In the genomic region with DNA sequence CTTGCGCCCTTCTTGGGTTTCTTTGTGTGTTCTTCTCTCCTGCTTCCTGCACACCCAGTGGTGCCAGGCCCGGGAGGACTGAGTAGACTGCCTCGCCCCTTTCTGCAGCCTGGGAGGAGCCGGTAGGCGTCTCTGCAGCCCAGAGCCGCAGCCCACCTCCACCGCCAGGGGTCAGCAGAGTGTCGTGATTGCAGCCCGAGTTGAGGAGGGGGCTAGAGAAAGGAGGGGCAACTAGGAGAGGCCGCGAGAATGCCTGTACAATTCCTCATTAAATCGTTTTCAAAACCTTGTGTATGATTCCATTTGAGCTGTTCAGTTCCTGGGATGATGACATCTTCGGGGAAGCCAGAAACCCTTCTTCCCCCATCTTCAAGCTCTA, we compare ENCODE assay signal across 8 mouse cellular contexts. TPM values are rescaled to one million over a fixed set of nuclear protein-coding genes. Genes with fewer than 3 reads are reported as not detected.
DNase-seq lines count a peak whose midpoint lies in the region; ATAC-seq lines count a peak whose summit lies in the region.

No protein-coding gene starts in this region.

- WGBS in forebrain, embryonic 16.5 days, result 0% methylated on average over 13 of the region's 13 CpGs
- 2% methylated on average over 13 of the region's 13 CpGs for WGBS in lung, embryonic 16.5 days

- H3K4me3 ChIP-seq in forebrain, embryonic 16.5 days (replicated peaks; ENCODE audit: low read length), result peak overlapping the region; percentile 71
- H3K4me3 ChIP-seq in lung, embryonic 16.5 days (ENCODE audit: low read length), result peak overlapping the region; percentile 88

- no peaks in the 10 kb centered on the region for H3K9me3 ChIP-seq in forebrain, embryonic 16.5 days (ENCODE audit: control insufficient read depth, low read length)
- no peaks in the 10 kb centered on the region for H3K9me3 ChIP-seq in lung, embryonic 16.5 days (ENCODE audit: control insufficient read depth, low read length)

- peaks cover 69% of the 10 kb centered on the region for H3K4me1 ChIP-seq in forebrain, embryonic 16.5 days (replicated peaks; ENCODE audit: control insufficient read depth, insufficient read depth, low read length)
- H3K4me1 ChIP-seq in lung, embryonic 16.5 days (replicated peaks; ENCODE audit: control insufficient read depth, insufficient read depth, low read length), result peaks cover 59% of the 10 kb centered on the region

- H3K9ac ChIP-seq in forebrain, embryonic 16.5 days (replicated peaks; ENCODE audit: low read depth, low read length), result peak overlapping the region; percentile 88
- peak overlapping the region; percentile 29 for H3K9ac ChIP-seq in lung, embryonic 16.5 days (ENCODE audit: low read length)

- peak; percentile 94 for DNase-seq in ES-CJ7 (ENCODE audit: low read depth, low spot score)
- DNase-seq in cerebellum, adult 18-20 months, result peak; percentile 89 to 90
- peak; percentile 91 to 92 for DNase-seq in heart, postnatal 36 days
- DNase-seq in layer of hippocampus, adult 8-10 months (ENCODE audit: low spot score in 2 of 2), result peak; percentile 83 to 86
- DNase-seq in ovary, postnatal 10 days (ENCODE audit: low spot score), result peak; percentile 86
- peak; percentile 89 to 98 for DNase-seq in thymus, postnatal 10 days (ENCODE audit: low spot score in 2 of 2)

- no peaks in the 10 kb centered on the region for H3K27me3 ChIP-seq in forebrain, embryonic 16.5 days (replicated peaks; ENCODE audit: control insufficient read depth, insufficient read depth, low read length)
- no peaks in the 10 kb centered on the region for H3K27me3 ChIP-seq in lung, embryonic 16.5 days (ENCODE audit: control insufficient read depth, insufficient read depth, low read depth, low read length)

- ATAC-seq in forebrain, embryonic 16.5 days, result peak; percentile 77
- ATAC-seq in lung, embryonic 16.5 days (ENCODE audit: low read depth), result peak; percentile 73

- H3K4me2 ChIP-seq in forebrain, embryonic 16.5 days (ENCODE audit: low read length), result peak overlapping the region; percentile 94
- peak overlapping the region; percentile 88 for H3K4me2 ChIP-seq in lung, embryonic 16.5 days (ENCODE audit: low read depth, low read length)

- peak overlapping the region; percentile 95 for H3K27ac ChIP-seq in forebrain, embryonic 16.5 days (ENCODE audit: low read length)
- peak overlapping the region; percentile 87 for H3K27ac ChIP-seq in lung, embryonic 16.5 days (ENCODE audit: low read length)

- no peaks in the 10 kb centered on the region for H3K36me3 ChIP-seq in forebrain, embryonic 16.5 days (ENCODE audit: control insufficient read depth, insufficient read depth)
- no peaks in the 10 kb centered on the region for H3K36me3 ChIP-seq in lung, embryonic 16.5 days (ENCODE audit: control insufficient read depth, insufficient read depth, low read length)

- intact Hi-C loops in heart, postnatal 36 days (cut with DNase I), result loop anchor here (1.0 to 2.0 kb wide), 2 partner anchors 16 to 139 kb away; no protein-coding TSS in a partner anchor

RNA-seq across cellular contexts. Expression of gene Ankrd13b, which starts 1.6 kb away (rescaled TPM):
- 33.1 and 38.4 TPM in 2 replicates for polyA plus RNA-seq in forebrain, embryonic 16.5 days (2015; fragmentation: Nextera tagmentation; extraction: Ambion mirVana)
- total RNA-seq in heart, postnatal 36 days (2021), result 10 to 100 TPM in 1 of 2 experiments, 1 to 10 TPM in 1; 9.8 to 10.4 TPM
- total RNA-seq in layer of hippocampus, adult 8-10 months (2022), result 10 to 100 TPM; 71.2 to 78.4 (median 73.7) TPM
- polyA plus RNA-seq in lung, embryonic 16.5 days (2015; fragmentation: Nextera tagmentation; extraction: Ambion mirVana), result 2.8 and 3.0 TPM in 2 replicates

RNA-seq across cellular contexts. Expression of gene Git1, which starts 2.2 kb away (rescaled TPM):
- 14.1 and 16.3 TPM in 2 replicates for polyA plus RNA-seq in forebrain, embryonic 16.5 days (2015; fragmentation: Nextera tagmentation; extraction: Ambion mirVana)
- 10 to 100 TPM; 55.2 to 57.1 TPM for total RNA-seq in heart, postnatal 36 days (2021)
- 100 to 1,000 TPM; 266 to 292 (median 282) TPM for total RNA-seq in layer of hippocampus, adult 8-10 months (2022)
- polyA plus RNA-seq in lung, embryonic 16.5 days (2015; fragmentation: Nextera tagmentation; extraction: Ambion mirVana), result 9.1 and 9.2 TPM in 2 replicates

RNA-seq across cellular contexts. Expression of gene Abhd15, which starts 23.8 kb away (rescaled TPM):
- polyA plus RNA-seq in forebrain, embryonic 16.5 days (2015; fragmentation: Nextera tagmentation; extraction: Ambion mirVana), result 1.4 and 1.8 TPM in 2 replicates
- total RNA-seq in heart, postnatal 36 days (2021), result 1 to 10 TPM; 2.3 to 3.1 TPM
- 1 to 10 TPM; 1.0 to 2.4 (median 1.6) TPM for total RNA-seq in layer of hippocampus, adult 8-10 months (2022)
- 3.9 and 4.0 TPM in 2 replicates for polyA plus RNA-seq in lung, embryonic 16.5 days (2015; fragmentation: Nextera tagmentation; extraction: Ambion mirVana)

RNA-seq across cellular contexts. Expression of gene Trp53i13, which starts 24.7 kb away (rescaled TPM):
- polyA plus RNA-seq in forebrain, embryonic 16.5 days (2015; fragmentation: Nextera tagmentation; extraction: Ambion mirVana), result 13.0 and 14.9 TPM in 2 replicates
- 1 to 10 TPM; 8.3 to 8.7 TPM for total RNA-seq in heart, postnatal 36 days (2021)
- 1 to 10 TPM; 4.9 to 9.1 (median 8.8) TPM for total RNA-seq in layer of hippocampus, adult 8-10 months (2022)
- polyA plus RNA-seq in lung, embryonic 16.5 days (2015; fragmentation: Nextera tagmentation; extraction: Ambion mirVana), result 31.3 and 32.2 TPM in 2 replicates

RNA-seq across cellular contexts. Expression of gene Gm10392, which starts 27.9 kb away (rescaled TPM):
- polyA plus RNA-seq in forebrain, embryonic 16.5 days (2015; fragmentation: Nextera tagmentation; extraction: Ambion mirVana), result not detected in 2 replicates
- not detected for total RNA-seq in heart, postnatal 36 days (2021)
- under 1 TPM in 1 of 4 experiments, not detected in 3; 0.20 TPM for total RNA-seq in layer of hippocampus, adult 8-10 months (2022)
- 0.18 TPM in 1 of 2 replicates, not detected in the other for polyA plus RNA-seq in lung, embryonic 16.5 days (2015; fragmentation: Nextera tagmentation; extraction: Ambion mirVana)

Comparison
In these comparisons a context has a peak if more than half of its experiments do, and no peak if none do; other contexts are left out.
1. Peak in every context shown above with its lines: DNase-seq, ATAC-seq, H3K4me3 ChIP-seq and H3K27ac ChIP-seq.
2. RNA of gene Ankrd13b, which starts 1.6 kb away (total RNA-seq): 71.2 to 78.4 TPM in layer of hippocampus, adult 8-10 months; 9.8 to 10.4 TPM in heart, postnatal 36 days; every median in the first group is over 4 times any median in the second.
3. RNA of gene Git1, which starts 2.2 kb away (total RNA-seq): 266 to 292 TPM in layer of hippocampus, adult 8-10 months; 55.2 to 57.1 TPM in heart, postnatal 36 days; every median in the first group is over 4 times any median in the second.